Mouse (Mus musculus): ENCODE measurements at regions not wholly inside any gene's neighbourhood (a gene's known extent, or its start where the extent isn't known, plus 50 kb on each side); places are given as distances from the start of the nearest gene placed in this dataset.
"Not testable (repeated sequence)": the region's sequence is repeated elsewhere in the genome, so short reads cannot be mapped to it uniquely, and the experiment has no call there.

- H3K36me3 ChIP-seq (ENCODE audit: control insufficient read depth, insufficient read depth) = no peaks in the 10 kb centered on the region
- H3K4me2 ChIP-seq (replicated peaks; ENCODE audit: low read depth) = no peak overlapping the region
- H3K9ac ChIP-seq (ENCODE audit: low read depth, low read length) = no peak overlapping the region
- ATAC-seq = no peak
- TF ChIP-seq CTCF (IDR thresholded peaks at IDR 0.05; ENCODE audit: low read depth) = no peak
- no peaks in the 10 kb centered on the region for H3K27me3 ChIP-seq (replicated peaks; ENCODE audit: control insufficient read depth, insufficient read depth, low read length)
- no peak overlapping the region for H3K4me3 ChIP-seq (ENCODE audit: low read depth, low read length)
- H3K4me1 ChIP-seq (replicated peaks; ENCODE audit: control insufficient read depth, insufficient read depth, low read length) = no peaks in the 10 kb centered on the region
- no peaks in the 10 kb centered on the region for H3K9me3 ChIP-seq (ENCODE audit: control insufficient read depth)
- no peak overlapping the region for H3K27ac ChIP-seq (ENCODE audit: low read depth, low read length)
Measured at GRCm38 (mm10) chr1:145139267-145139651, 364.0 kb upstream of the Rgs18 start.

- Histone ChIP-seq H3K4me1 (replicated peaks; ENCODE audit: control insufficient read depth, insufficient read depth, low read length) (no peaks in the 10 kb centered on the region), H3K36me3 (ENCODE audit: control insufficient read depth, insufficient read depth) (no peaks in the 10 kb centered on the region), H3K4me3 (ENCODE audit: low read depth, low read length) (no peak overlapping the region), H3K9me3 (ENCODE audit: control insufficient read depth) (no peaks in the 10 kb centered on the region), H3K27me3 (replicated peaks; ENCODE audit: control insufficient read depth, insufficient read depth, low read length) (no peaks in the 10 kb centered on the region), H3K9ac (ENCODE audit: low read depth, low read length) (no peak overlapping the region), H3K4me2 (replicated peaks; ENCODE audit: low read depth) (no peak overlapping the region), H3K27ac (ENCODE audit: low read depth, low read length) (no peak overlapping the region)
- TF ChIP-seq CTCF (IDR thresholded peaks at IDR 0.05; ENCODE audit: low read depth) = no peak
- no peak for ATAC-seq
- WGBS = 13% methylated on average over 2 of the region's 2 CpGs
Measured at GRCm38 (mm10) chr1:145138452-145139266, 363.4 kb upstream of the Rgs18 start.

GRCm38 (mm10) chr1:145131020-145131419 lies 355.8 kb upstream of the Rgs18 start:
- no peak overlapping the region for H3K4me2 ChIP-seq (replicated peaks; ENCODE audit: low read depth)
- no peak for ATAC-seq
- 70% methylated on average over 1 of the region's 1 CpGs for WGBS
- H3K27me3 ChIP-seq (replicated peaks; ENCODE audit: control insufficient read depth, insufficient read depth, low read length) = no peaks in the 10 kb centered on the region
- no peak overlapping the region for H3K27ac ChIP-seq (ENCODE audit: low read depth, low read length)
- no peaks in the 10 kb centered on the region for H3K4me1 ChIP-seq (replicated peaks; ENCODE audit: control insufficient read depth, insufficient read depth, low read length)
- H3K9ac ChIP-seq (ENCODE audit: low read depth, low read length) = no peak overlapping the region
- peak; percentile 24 for TF ChIP-seq CTCF (IDR thresholded peaks at IDR 0.05; ENCODE audit: low read depth)
- no peaks in the 10 kb centered on the region for H3K36me3 ChIP-seq (ENCODE audit: control insufficient read depth, insufficient read depth)
- H3K9me3 ChIP-seq (ENCODE audit: control insufficient read depth) = no peaks in the 10 kb centered on the region
- no peak overlapping the region for H3K4me3 ChIP-seq (ENCODE audit: low read depth, low read length)

GRCm38 (mm10) chr1:145113171-145113570 lies 337.9 kb upstream of the Rgs18 start:
- 62% methylated on average over 1 of the region's 1 CpGs for WGBS
- TF ChIP-seq CTCF (IDR thresholded peaks at IDR 0.05; ENCODE audit: low read depth) = no peak

GRCm38 (mm10) chr1:145106771-145107170 lies 331.5 kb upstream of the Rgs18 start:
- WGBS = 83% methylated on average over 4 of the region's 4 CpGs

More at GRCm38 (mm10) chr1:145113171-145113570, 337.9 kb upstream of the Rgs18 start:
- H3K27ac ChIP-seq (ENCODE audit: low read depth, low read length) = no peak overlapping the region
- no peak for ATAC-seq
- no peak overlapping the region for H3K4me2 ChIP-seq (replicated peaks; ENCODE audit: low read depth)
- H3K4me3 ChIP-seq (ENCODE audit: low read depth, low read length) = no peak overlapping the region
- H3K36me3 ChIP-seq (ENCODE audit: control insufficient read depth, insufficient read depth) = no peaks in the 10 kb centered on the region
- no peaks in the 10 kb centered on the region for H3K27me3 ChIP-seq (replicated peaks; ENCODE audit: control insufficient read depth, insufficient read depth, low read length)
- no peaks in the 10 kb centered on the region for H3K9me3 ChIP-seq (ENCODE audit: control insufficient read depth)
- H3K4me1 ChIP-seq (replicated peaks; ENCODE audit: control insufficient read depth, insufficient read depth, low read length) = no peaks in the 10 kb centered on the region
- no peak overlapping the region for H3K9ac ChIP-seq (ENCODE audit: low read depth, low read length)

GRCm38 (mm10) chr1:145065255-145065854 lies 290.1 kb upstream of the Rgs18 start:
- H3K9ac ChIP-seq (ENCODE audit: low read depth, low read length) = no peak overlapping the region
- no peaks in the 10 kb centered on the region for H3K36me3 ChIP-seq (ENCODE audit: control insufficient read depth, insufficient read depth)
- H3K27me3 ChIP-seq (replicated peaks; ENCODE audit: control insufficient read depth, insufficient read depth, low read length) = no peaks in the 10 kb centered on the region
- ATAC-seq = no peak
- no peaks in the 10 kb centered on the region for H3K4me1 ChIP-seq (replicated peaks; ENCODE audit: control insufficient read depth, insufficient read depth, low read length)
- no peak overlapping the region for H3K27ac ChIP-seq (ENCODE audit: low read depth, low read length)
- TF ChIP-seq CTCF (IDR thresholded peaks at IDR 0.05; ENCODE audit: low read depth) = no peak
- H3K4me2 ChIP-seq (replicated peaks; ENCODE audit: low read depth) = no peak overlapping the region
- no peak overlapping the region for H3K4me3 ChIP-seq (ENCODE audit: low read depth, low read length)
- H3K9me3 ChIP-seq (ENCODE audit: control insufficient read depth) = no peaks in the 10 kb centered on the region
- 76% methylated on average over 1 of the region's 1 CpGs for WGBS

More at GRCm38 (mm10) chr1:145106771-145107170, 331.5 kb upstream of the Rgs18 start:
- H3K27me3 ChIP-seq (replicated peaks; ENCODE audit: control insufficient read depth, insufficient read depth, low read length); H3K36me3 ChIP-seq (ENCODE audit: control insufficient read depth, insufficient read depth); H3K9me3 ChIP-seq (ENCODE audit: control insufficient read depth); H3K9ac ChIP-seq (ENCODE audit: low read depth, low read length); H3K27ac ChIP-seq (ENCODE audit: low read depth, low read length); H3K4me3 ChIP-seq (ENCODE audit: low read depth, low read length); H3K4me1 ChIP-seq (replicated peaks; ENCODE audit: control insufficient read depth, insufficient read depth, low read length); H3K4me2 ChIP-seq (replicated peaks; ENCODE audit: low read depth); ATAC-seq: not testable (repeated sequence)
